Mouse (Mus musculus): Measurements from ENCODE around the gene Sdr39u1. TPM values are rescaled to one million over a fixed set of nuclear protein-coding genes. Genes with fewer than 3 reads are reported as not detected.

Sdr39u1 gene
- polyA plus RNA-seq, 1 experiment, result 22.3 TPM

DNA sequence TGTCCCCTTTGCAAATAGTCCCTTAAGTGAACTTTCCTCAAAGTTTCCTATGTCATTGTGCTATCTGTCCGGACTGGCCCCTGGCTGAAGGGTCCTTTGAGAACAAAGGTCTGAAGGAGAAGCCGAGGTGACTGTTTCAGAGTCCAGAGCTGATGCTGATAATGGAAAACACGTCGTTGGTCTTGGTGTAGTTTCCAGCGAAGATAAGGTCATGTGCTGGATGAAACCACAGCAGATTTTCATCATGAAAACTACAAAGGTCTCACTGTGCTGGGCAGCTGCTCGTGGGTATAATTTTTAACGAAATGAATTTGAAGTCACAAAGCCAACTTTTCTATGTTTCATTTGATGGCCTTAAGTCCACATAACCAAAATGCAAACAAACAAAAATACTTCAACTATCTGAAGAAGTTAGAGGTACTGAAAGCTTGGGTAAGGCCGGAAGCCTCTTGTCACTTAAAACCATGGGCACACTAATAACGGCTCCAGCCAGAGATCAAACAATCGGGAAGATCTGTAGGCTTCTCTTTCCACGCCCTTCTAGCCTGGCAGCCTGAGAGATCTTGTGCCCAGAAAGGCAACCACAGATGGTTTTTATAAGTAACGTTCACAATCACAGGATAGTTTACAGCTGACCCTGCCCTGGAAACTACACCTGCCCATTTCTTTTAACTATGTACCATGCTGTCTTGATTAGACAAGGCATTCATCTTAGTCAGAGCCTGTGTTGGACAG lies 29.3 kb upstream of the Sdr39u1 start:
- no peaks in the 10 kb centered on the region for H3K36me3 ChIP-seq (ENCODE audit: control insufficient read depth, insufficient read depth, low read length)
- H3K27ac ChIP-seq (ENCODE audit: insufficient read depth, low read length), result no peak overlapping the region
- H3K27me3 ChIP-seq (ENCODE audit: control insufficient read depth, insufficient read depth, low read length), result no peaks in the 10 kb centered on the region
- no peaks in the 10 kb centered on the region for H3K4me1 ChIP-seq (ENCODE audit: control insufficient read depth, insufficient read depth, insufficient read length)
- TF ChIP-seq POLR2A (IDR thresholded peaks at IDR 0.05; ENCODE audit: low read depth, low read length) (no peak), CTCF (IDR thresholded peaks at IDR 0.05; ENCODE audit: extremely low read depth, insufficient read depth, insufficient read length, insufficient replicate concordance) (no peak)
- WGBS, result 70% methylated on average over 12 of the region's 12 CpGs
- no peak overlapping the region for H3K4me3 ChIP-seq (ENCODE audit: extremely low read depth, insufficient read depth, insufficient read length)
- DNase-seq (ENCODE audit: low read depth in 1 of 2, low spot score in 2 of 2), result no peak

DNA sequence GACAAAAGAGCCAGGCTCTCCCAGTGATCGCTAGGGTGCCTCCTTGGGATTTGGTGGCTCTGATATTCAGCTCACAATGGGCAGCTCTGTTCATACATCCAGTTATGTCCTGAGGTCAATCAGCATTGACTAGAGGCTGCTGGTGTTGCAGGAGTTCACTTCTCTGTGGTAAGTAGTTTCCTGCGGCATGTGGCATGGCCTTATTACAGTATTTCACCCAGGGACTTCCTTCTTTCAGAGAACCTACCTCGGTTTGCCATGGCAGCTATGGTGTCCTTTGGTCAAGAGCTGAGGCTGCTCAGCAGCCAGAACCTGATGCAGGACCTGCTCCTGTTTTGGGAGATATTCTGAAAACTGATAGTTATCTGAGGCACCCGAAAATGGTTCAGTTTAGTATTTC lies 26.8 kb upstream of the Sdr39u1 start:
- H3K27me3 ChIP-seq (ENCODE audit: control insufficient read depth, insufficient read depth, low read length), result no peaks in the 10 kb centered on the region
- H3K4me1 ChIP-seq (ENCODE audit: control insufficient read depth, insufficient read depth, insufficient read length), result no peaks in the 10 kb centered on the region
- H3K27ac ChIP-seq (ENCODE audit: insufficient read depth, low read length), result no peak overlapping the region
- H3K36me3 ChIP-seq (ENCODE audit: control insufficient read depth, insufficient read depth, low read length), result no peaks in the 10 kb centered on the region
- H3K4me3 ChIP-seq (ENCODE audit: extremely low read depth, insufficient read depth, insufficient read length), result no peak overlapping the region
- TF ChIP-seq POLR2A (IDR thresholded peaks at IDR 0.05; ENCODE audit: low read depth, low read length) (no peak), CTCF (IDR thresholded peaks at IDR 0.05; ENCODE audit: extremely low read depth, insufficient read depth, insufficient read length, insufficient replicate concordance) (no peak)
- WGBS, result 45% methylated on average over 4 of the region's 4 CpGs
- no peak for DNase-seq (ENCODE audit: low read depth in 1 of 2, low spot score in 2 of 2)

DNA sequence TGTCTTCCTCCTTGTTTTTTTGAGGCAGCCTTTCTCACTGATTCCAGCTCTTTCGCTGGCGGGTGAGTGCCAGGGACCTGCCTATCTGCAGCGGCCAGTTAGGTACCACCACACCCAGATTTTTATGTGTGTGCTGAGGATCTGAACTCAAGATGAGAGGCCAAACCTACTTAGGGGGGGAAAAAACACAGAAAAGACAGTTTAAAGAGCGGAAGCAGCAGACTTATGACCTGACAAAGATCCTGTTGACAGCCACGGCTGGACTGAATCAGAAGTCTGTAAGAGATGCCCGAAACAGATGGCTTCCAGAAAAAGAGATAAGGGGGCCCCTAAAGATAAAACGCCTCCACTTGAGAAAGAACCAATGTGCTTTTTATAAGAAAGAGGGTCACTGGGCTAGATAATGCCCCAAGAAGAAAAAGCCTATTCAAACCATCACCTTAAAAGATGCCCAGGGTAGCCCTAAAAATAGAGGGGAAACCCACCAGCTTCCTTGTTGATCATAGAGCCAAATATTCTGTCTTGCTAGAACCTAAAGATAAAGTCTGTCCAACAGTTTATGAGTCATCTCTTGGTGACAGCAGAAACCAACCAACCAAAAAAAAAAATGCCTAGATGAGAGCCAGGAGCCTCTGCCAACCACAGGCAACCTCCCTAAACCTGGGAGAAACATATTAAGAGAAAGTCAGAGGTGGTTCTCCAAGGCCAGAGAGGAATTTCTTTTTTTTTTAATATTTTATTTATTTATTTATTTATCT lies 22.6 kb upstream of the Sdr39u1 start:
- no peaks in the 10 kb centered on the region for H3K4me1 ChIP-seq (ENCODE audit: control insufficient read depth, insufficient read depth, insufficient read length)
- no peak overlapping the region for H3K27ac ChIP-seq (ENCODE audit: insufficient read depth, low read length)
- no peak for TF ChIP-seq CTCF (IDR thresholded peaks at IDR 0.05; ENCODE audit: extremely low read depth, insufficient read depth, insufficient read length, insufficient replicate concordance)
- no peak for TF ChIP-seq POLR2A (IDR thresholded peaks at IDR 0.05; ENCODE audit: low read depth, low read length)
- H3K4me3 ChIP-seq (ENCODE audit: extremely low read depth, insufficient read depth, insufficient read length), result no peak overlapping the region
- DNase-seq (ENCODE audit: low read depth in 1 of 2, low spot score in 2 of 2), result no peak
- no peaks in the 10 kb centered on the region for H3K36me3 ChIP-seq (ENCODE audit: control insufficient read depth, insufficient read depth, low read length)
- WGBS, result 59% methylated on average over 7 of the region's 7 CpGs
- H3K27me3 ChIP-seq (ENCODE audit: control insufficient read depth, insufficient read depth, low read length), result no peaks in the 10 kb centered on the region

DNA sequence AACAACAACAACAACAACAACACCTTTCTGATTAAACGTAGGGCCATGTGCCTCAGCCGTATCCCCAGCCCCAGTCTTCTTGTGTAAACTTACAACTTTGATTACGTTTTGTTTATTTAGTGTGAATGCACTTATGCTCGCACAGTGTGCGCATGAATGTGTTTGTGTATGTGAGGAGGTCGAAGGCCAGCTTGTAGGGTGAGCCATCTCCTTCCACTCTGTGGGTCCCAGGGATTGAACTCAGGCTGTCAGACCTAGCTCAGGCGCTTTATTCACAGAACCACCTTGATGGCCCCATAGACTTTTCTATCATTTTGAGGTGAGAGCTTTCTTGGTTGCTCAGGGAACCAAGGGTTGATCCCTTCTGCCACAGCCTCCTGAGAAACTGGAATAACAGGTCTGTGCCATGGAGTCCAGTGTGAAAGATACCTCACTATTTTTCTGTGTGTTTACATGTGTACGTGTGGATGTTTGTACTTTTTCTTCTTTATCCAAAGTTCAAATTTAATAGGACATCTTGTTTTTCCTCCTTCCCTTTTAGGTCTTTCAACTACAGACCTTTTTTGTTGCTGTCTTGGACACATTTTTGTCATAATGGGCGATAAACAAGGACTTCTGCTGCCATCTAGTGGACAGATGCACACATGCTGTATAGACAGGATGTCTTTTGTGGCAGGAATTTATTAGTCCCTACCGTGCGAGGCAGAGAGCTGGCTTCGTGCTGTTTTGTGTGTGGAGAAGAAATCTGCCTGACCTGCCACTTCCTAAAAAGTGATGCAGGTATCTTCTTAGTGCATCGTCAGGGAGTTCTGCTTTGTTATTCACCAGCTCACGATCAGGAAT lies 18.4 kb upstream of the Sdr39u1 start:
- no peaks in the 10 kb centered on the region for H3K4me1 ChIP-seq (ENCODE audit: control insufficient read depth, insufficient read depth, insufficient read length)
- peak; percentile 70; the same call in 1 of the 2 replicates for TF ChIP-seq CTCF (IDR thresholded peaks at IDR 0.05; ENCODE audit: extremely low read depth, insufficient read depth, insufficient read length, insufficient replicate concordance)
- no peak for TF ChIP-seq POLR2A (IDR thresholded peaks at IDR 0.05; ENCODE audit: low read depth, low read length)
- H3K27me3 ChIP-seq (ENCODE audit: control insufficient read depth, insufficient read depth, low read length), result no peaks in the 10 kb centered on the region
- DNase-seq (ENCODE audit: low read depth in 1 of 2, low spot score in 2 of 2), result peak; percentile 66 to 73
- H3K27ac ChIP-seq (ENCODE audit: insufficient read depth, low read length), result no peak overlapping the region
- H3K4me3 ChIP-seq (ENCODE audit: extremely low read depth, insufficient read depth, insufficient read length), result no peak overlapping the region
- WGBS, result 47% methylated on average over 14 of the region's 14 CpGs
- H3K36me3 ChIP-seq (ENCODE audit: control insufficient read depth, insufficient read depth, low read length), result no peaks in the 10 kb centered on the region

DNA sequence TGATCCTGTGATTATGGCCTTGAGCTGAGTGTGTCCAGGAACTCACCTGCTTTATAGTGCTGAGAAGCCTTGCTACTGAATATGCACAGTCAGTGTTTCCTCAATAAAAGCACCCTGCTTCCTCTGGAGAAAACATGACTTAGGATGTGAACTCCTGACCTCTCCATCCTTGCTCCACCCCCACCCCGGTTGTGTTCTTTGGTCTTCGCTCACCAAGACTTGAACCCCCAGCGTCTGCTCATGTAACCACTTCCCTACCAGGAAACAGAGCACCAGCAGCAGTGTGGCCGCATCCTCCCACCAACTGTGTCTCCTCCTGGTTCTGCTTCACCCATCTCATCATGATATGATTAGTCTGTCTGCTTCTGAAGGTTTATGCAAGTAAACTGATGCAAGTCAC lies 13.3 kb upstream of the Sdr39u1 start:
- DNase-seq (ENCODE audit: low read depth in 1 of 2, low spot score in 2 of 2), result no peak
- 8% methylated on average over 4 of the region's 4 CpGs for WGBS
- Histone ChIP-seq H3K4me1 (ENCODE audit: control insufficient read depth, insufficient read depth, insufficient read length) (no peaks in the 10 kb centered on the region), H3K36me3 (ENCODE audit: control insufficient read depth, insufficient read depth, low read length) (no peaks in the 10 kb centered on the region), H3K4me3 (ENCODE audit: extremely low read depth, insufficient read depth, insufficient read length) (no peak overlapping the region), H3K27me3 (ENCODE audit: control insufficient read depth, insufficient read depth, low read length) (no peaks in the 10 kb centered on the region), H3K27ac (ENCODE audit: insufficient read depth, low read length) (no peak overlapping the region)
- TF ChIP-seq CTCF (IDR thresholded peaks at IDR 0.05; ENCODE audit: extremely low read depth, insufficient read depth, insufficient read length, insufficient replicate concordance), result no peak
- TF ChIP-seq POLR2A (IDR thresholded peaks at IDR 0.05; ENCODE audit: low read depth, low read length), result no peak

DNA sequence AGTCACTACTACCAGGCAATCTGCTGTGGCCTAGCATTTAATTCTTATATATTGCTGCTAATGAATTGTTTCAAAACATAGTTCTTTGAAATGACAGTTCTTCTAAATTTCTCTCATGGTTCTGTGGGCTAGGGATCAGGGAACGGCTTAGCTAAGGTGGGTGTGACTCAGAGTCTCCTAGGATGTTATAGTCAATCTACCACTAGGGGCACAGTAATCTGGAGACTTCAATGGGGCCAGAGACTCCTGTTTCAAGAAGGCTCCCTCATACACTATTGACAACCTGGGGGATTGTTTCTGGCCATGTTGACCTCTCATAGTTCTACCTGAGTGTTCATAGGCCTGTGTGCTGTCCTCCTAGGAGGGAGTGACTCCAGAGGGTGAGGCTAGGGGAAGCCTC lies 5.4 kb upstream of the Sdr39u1 start:
- no peak overlapping the region for H3K4me3 ChIP-seq (ENCODE audit: extremely low read depth, insufficient read depth, insufficient read length)
- no peak overlapping the region for H3K27ac ChIP-seq (ENCODE audit: insufficient read depth, low read length)
- no peaks in the 10 kb centered on the region for H3K27me3 ChIP-seq (ENCODE audit: control insufficient read depth, insufficient read depth, low read length)
- DNase-seq (ENCODE audit: low read depth in 1 of 2, low spot score in 2 of 2), result no peak
- no peaks in the 10 kb centered on the region for H3K4me1 ChIP-seq (ENCODE audit: control insufficient read depth, insufficient read depth, insufficient read length)
- WGBS, result 6% methylated on average over 1 of the region's 1 CpGs
- no peaks in the 10 kb centered on the region for H3K36me3 ChIP-seq (ENCODE audit: control insufficient read depth, insufficient read depth, low read length)
- TF ChIP-seq CTCF (IDR thresholded peaks at IDR 0.05; ENCODE audit: extremely low read depth, insufficient read depth, insufficient read length, insufficient replicate concordance), result no peak
- no peak for TF ChIP-seq POLR2A (IDR thresholded peaks at IDR 0.05; ENCODE audit: low read depth, low read length)
